Mouse (Mus musculus) testis, adult 2 months (tissue): ENCODE results near the gene Raly.

Experiments
- CTCF ChIP-seq: fragments of 200-500 bp; IDR thresholded peaks from 2 replicates; pipeline ENCODE4 v1.5.1; 2012; ENCODE audit warnings: low read depth, mild to moderate bottlenecking, inconsistent platforms, low read length, moderate library complexity; ENCODE audit not compliant: control insufficient read depth, insufficient read depth, insufficient replicate concordance
- POLR2A ChIP-seq: fragments of 200-500 bp; IDR thresholded peaks from 2 replicates; pipeline ENCODE4 v1.6.1; 2012; ENCODE audit warnings: low read depth, mild to moderate bottlenecking, inconsistent platforms, low read length, moderate library complexity; ENCODE audit not compliant: control insufficient read depth

DNA sequence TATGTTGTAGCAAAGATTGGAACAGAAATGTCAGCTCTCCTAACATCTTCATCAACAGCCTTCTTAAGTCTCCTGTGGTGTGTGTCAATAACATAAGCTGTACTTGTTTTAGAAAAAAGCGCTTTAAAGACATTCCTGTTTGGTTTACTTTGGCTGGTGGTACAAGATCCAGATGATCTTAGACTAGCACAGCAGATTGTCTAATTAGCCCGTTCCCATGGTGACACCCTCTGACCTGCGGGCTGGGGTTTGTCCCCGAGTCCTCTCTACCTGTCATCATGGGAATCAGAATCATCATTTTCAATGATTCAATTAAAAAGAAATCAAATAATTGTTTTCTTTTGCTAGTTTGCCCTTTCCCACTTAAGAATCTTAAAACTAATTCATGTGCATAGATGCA lies 36.6 kb downstream of the Raly start:
- no peak for TF ChIP-seq POLR2A
- TF ChIP-seq CTCF = no peak
